Mouse (Mus musculus) Patski (cell line): ENCODE measurements around the gene Spata5. TPM values are rescaled to one million over a fixed set of nuclear protein-coding genes. Genes with fewer than 3 reads are reported as not detected.

Source experiments
- ATAC-seq: fragments of 100-300 bp; one replicate; pipeline ENCODE4 v1.8.0; 2021
- CTCF ChIA-PET: fragments of 350-600 bp; sonication (Branson Sonifier 250); formaldehyde crosslinking; loops from one replicate; lab custom pipeline; 2022; ENCODE audit warnings: inconsistent platforms; lab: Charles Lee
- POLR2A ChIA-PET: fragments of 350-600 bp; sonication (Branson Sonifier 250); formaldehyde crosslinking; loops from one replicate; lab custom pipeline; 2022; ENCODE audit warnings: antibody characterized with exemption, inconsistent platforms; lab: Charles Lee
- DNase-seq: peaks from one replicate; pipeline ENCODE4 v3.0.0-alpha.2; 2011; ENCODE audit warnings: low read depth, low spot score
- H3K27me3 ChIP-seq: fragments of 371-371 bp; one replicate; pipeline ENCODE4 v1.5.1; 2021
- CTCF ChIP-seq: fragments of 100-300 bp; IDR thresholded peaks from one replicate; pipeline ENCODE4 v1.5.1; 2021
- in situ Hi-C: fragments of 300-500 bp; cut with MboI; formaldehyde crosslinking; loops from 3 replicates; pipeline ENCODE4 v1.11.1; 2018; ENCODE audit warnings: low pct_unique_long_range_greater_than_20kb, mixed read lengths
- polyA plus RNA-seq: library from polyadenylated mRNA; unstranded; gene quantifications from one replicate; pipeline ENCODE4 v1.2.3, GENCODE M21; 2021

The Spata5 gene
- polyA plus RNA-seq, 1 experiment from 2014 or later: 43.3 TPM

DNA sequence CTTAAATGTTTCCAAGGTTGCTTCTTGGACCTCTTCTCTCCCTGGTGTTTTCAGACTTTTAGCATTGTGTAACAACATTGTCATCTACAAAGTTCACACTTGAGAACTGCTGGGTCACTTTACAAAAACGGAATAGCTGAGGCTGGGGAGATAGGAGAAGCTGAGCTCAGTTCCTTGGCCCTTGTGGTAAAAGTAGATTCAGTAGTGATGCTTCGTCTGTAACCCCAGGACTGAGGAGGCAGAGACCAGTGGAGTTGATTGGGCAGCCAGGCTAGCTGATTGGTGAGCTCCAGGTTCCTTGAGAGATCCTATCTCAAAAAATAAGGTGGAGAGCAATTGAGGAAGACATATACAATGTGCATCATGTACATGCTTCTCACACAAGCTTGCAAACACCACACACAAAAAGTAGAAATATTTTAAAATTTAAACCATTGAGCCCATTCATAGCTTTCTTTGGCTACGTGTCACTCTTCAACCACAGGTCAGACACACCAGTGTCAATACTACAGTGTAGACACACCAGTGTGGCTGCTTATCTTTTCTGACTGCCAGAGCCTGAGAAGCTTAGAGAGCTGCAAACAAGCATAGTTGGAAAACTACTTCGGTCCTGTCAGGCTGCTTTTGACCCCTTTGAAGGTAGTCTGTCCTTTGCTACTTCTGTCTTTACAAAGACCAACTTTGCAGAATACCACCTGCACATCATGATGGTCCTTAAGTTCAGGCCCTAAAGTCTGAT, 138.2 kb downstream of the Spata5 start:
- TF ChIP-seq CTCF: no peak
- no peaks in the 10 kb centered on the region for H3K27me3 ChIP-seq
- in situ Hi-C loops: no loop called here
- ChIA-PET CTCF (interaction anchor here (0.9 to 11.1 kb wide), 7 partner anchors 9 to 63 kb away, joined by 3 to 82 read pairs (median 3); no protein-coding TSS in a partner anchor), POLR2A (no interaction called here)
- ATAC-seq (no peak), DNase-seq (no peak)

DNA sequence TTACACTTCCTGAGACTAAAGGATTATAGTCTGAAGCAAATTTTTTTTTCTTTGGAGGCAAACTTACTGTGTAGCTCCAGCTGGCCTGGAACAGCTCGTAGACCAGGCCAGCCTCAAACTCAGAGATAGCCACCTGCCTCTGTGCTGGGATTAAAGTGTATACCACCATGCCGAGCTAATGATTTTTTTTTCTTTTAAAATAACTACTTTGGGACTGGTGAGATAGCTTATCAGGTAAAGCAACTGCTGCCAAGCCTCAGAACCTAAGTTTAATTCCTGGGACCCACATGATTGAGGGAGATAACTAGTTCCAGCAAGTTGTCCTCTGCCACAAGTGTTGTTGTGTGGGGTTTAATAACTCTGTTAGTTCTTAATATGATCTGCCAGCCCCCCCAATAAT, 139.6 kb downstream of the Spata5 start:
- POLR2A ChIA-PET: interaction anchor here (0.8 to 1.1 kb wide), 2 partner anchors 11 to 18 kb away, joined by 3 read pairs; no protein-coding TSS in a partner anchor
- no peak for TF ChIP-seq CTCF

DNA sequence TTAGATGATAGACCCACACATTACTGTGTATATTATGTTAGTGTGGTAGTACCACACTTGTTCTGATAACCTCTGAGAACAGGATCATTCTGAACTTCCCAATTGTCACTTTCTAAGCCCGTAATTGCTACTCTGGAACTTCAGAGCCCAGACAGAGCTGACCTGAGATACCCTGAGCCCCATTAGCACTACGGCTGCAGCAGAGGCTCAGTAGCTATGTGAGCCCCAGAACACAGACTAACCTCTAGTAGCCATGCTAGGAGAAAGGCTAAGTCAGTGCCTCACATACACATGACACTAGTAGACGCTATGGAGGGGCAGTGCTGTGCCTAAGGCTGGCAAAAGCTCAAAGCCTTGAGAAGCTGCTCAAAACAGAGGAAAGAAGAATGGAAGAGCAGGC, 141.8 kb downstream of the Spata5 start:
- ATAC-seq: no peak
- POLR2A ChIA-PET: interaction anchor here (1.1 kb wide), 1 partner anchor 11 kb away, joined by 4 read pairs; no protein-coding TSS in a partner anchor

More for the DNA sequence above, 139.6 kb downstream of the Spata5 start:
- H3K27me3 ChIP-seq: no peaks in the 10 kb centered on the region
- DNase-seq (no peak), ATAC-seq (no peak)
- in situ Hi-C loops: no loop called here
- CTCF ChIA-PET: interaction anchor here (1.0 to 11.1 kb wide), 4 partner anchors 11 to 69 kb away, joined by 3 to 82 read pairs (median 3); no protein-coding TSS in a partner anchor

DNA sequence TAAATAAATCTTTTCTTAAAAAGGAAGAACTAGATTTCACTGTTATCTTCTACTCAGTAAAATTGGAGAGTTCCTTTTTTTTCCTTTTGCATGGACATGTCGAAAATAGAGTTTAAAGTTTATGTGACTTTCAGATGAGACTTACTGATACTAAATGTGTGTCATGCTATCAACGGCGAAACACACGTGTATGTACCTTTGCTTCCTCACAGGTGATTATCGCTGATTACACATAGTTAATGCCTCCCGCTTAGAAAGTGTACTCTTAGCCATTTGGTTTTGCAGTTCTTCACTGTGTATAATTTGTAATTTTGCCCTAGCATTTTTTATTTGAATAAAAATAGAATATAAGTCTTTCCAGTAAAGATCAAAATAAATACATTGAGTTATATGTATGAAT, 146.4 kb downstream of the Spata5 start:
- ChIA-PET CTCF (interaction anchor here (8.7 kb wide), 1 partner anchor 10 kb away, joined by 82 read pairs; no protein-coding TSS in a partner anchor), POLR2A (no interaction called here)
- no peaks in the 10 kb centered on the region for H3K27me3 ChIP-seq
- DNase-seq (no peak), ATAC-seq (no peak)
- in situ Hi-C loops: no loop called here
- TF ChIP-seq CTCF: no peak

More for the DNA sequence above, 141.8 kb downstream of the Spata5 start:
- CTCF ChIA-PET: interaction anchor here (1.5 to 11.1 kb wide), 2 partner anchors 9 to 12 kb away, joined by 3 to 82 read pairs; no protein-coding TSS in a partner anchor
- TF ChIP-seq CTCF: no peak
- no peaks in the 10 kb centered on the region for H3K27me3 ChIP-seq
- DNase-seq: no peak
- in situ Hi-C loops: no loop called here

DNA sequence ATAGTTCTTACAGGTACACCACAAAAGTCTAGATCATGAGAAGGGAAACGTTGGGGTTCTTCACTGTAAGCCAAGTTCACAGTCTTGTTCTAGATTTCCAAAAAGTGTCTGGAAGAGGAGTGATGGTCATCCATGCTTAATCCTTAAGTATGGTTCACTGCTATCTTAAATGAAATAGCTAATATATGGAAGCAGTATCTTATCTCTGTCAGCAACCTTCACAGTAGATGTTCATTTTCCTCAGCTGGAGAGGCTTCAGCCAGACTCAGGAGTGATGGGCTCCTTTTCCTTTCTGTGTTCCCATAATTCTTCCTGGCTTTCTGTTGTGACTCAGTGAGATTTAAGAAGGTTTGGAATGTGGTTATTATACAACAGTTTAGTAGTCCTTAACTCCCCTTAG, 147.8 kb downstream of the Spata5 start:
- ATAC-seq: no peak
- POLR2A ChIA-PET: no interaction called here
- TF ChIP-seq CTCF: no peak
- in situ Hi-C loops: no loop called here
- H3K27me3 ChIP-seq: no peaks in the 10 kb centered on the region
- no peak for DNase-seq
- CTCF ChIA-PET: interaction anchor here (1.5 to 8.7 kb wide), 2 partner anchors 12 to 20 kb away, joined by 3 to 82 read pairs; no protein-coding TSS in a partner anchor

DNA sequence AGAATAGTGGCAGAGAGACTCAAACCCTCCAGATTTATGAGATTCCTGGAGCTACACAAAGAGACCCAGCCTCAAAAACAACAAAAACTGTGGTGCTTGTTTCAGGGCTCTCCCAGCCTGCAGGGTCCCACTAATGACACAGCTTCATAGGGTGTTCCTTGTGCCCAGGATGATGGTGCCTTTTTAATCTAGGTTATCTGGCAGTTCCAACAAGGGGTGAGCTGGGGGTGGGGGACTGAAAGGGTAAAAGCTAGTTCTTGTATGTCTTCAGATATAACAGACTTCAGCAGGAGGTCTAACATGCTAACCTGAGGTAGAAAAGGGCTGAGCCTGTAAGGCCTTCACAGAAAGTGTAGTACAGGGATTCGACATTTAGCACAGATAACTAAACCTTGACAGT, 149.1 kb downstream of the Spata5 start:
- ChIA-PET CTCF (interaction anchor here (1.5 to 8.7 kb wide), 2 partner anchors 13 to 21 kb away, joined by 3 to 82 read pairs; no protein-coding TSS in a partner anchor), POLR2A (no interaction called here)
- H3K27me3 ChIP-seq: no peaks in the 10 kb centered on the region
- no peak for TF ChIP-seq CTCF
- DNase-seq (no peak), ATAC-seq (no peak)
- in situ Hi-C loops: no loop called here

DNA sequence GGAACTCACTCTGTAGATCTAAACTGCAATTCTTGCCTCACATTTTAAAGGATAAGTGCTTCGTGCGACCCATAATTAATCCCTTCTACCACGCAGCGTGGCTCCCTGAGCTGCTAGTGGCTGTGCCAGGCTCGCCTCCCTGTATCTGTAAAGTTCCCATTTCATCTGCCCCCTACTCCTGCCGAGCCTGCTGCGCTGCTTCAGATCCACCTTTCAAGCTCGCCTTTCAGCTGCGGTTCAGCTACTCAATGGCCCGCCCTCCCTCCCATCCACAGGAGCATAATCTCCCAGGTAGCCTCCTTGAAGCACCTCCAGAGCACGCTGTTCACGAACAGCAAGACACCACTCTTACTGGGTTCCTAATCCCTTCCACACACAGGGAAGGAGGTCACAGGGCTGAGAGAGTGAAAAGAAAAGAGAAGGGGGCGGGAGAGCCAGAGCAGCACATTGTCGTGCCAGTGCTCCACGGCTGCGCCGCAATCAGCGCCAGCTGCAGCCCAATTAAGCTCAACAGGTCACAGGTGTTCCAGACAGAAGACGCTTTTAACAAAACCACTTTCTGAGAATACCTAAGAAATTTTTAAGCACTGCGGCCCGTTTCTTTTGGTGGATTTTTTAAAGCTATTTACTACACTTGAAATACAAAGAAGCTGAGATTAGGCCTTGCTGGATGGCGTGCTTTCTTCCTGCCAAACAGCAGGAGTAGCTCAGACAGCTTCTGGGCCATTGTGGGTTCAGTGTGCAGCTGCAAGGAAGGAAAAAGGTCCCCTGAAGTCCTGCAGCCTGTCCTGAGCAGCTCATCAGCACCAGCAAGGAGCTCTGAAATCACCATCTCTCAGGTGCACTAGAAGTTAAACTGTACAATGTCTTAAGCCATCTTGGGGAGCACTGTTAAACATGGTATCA, 150.2 kb downstream of the Spata5 start:
- no peak for DNase-seq
- no peaks in the 10 kb centered on the region for H3K27me3 ChIP-seq
- TF ChIP-seq CTCF: no peak
- ATAC-seq: no peak
- in situ Hi-C loops: no loop called here
- ChIA-PET POLR2A (interaction anchor here (1.1 kb wide), 1 partner anchor 10 kb away, joined by 3 read pairs; no protein-coding TSS in a partner anchor), CTCF (interaction anchor here (0.7 to 8.7 kb wide), 7 partner anchors 14 to 89 kb away, joined by 3 to 82 read pairs (median 4); no protein-coding TSS in a partner anchor)

DNA sequence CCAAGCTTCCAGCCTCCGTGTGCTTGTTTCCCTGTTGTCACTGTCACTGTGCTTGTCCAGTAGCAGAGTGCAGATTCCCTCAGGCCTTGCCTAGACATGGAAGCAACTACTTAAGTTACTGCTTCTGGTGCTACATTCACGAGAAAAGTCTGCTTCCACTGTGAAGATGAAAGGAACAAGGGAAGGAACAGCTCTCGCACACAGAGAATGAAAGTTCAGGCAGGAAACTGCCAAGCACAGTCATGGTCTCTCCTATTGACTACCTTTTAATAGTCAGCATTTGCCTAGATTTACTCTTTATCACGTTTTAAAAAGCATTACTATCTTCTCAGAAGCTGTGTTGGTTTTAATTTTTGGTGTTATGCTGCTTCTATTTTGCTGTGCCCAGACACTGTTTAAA, 151.9 kb downstream of the Spata5 start:
- H3K27me3 ChIP-seq: no peaks in the 10 kb centered on the region
- DNase-seq: no peak
- ATAC-seq: no peak
- POLR2A ChIA-PET: interaction anchor here (1.4 kb wide), 1 partner anchor 11 kb away, joined by 4 read pairs; no protein-coding TSS in a partner anchor
- in situ Hi-C loops: no loop called here
- TF ChIP-seq CTCF: no peak
- CTCF ChIA-PET: interaction anchor here (0.9 to 8.7 kb wide), 5 partner anchors 10 to 57 kb away, joined by 3 to 82 read pairs (median 3); no protein-coding TSS in a partner anchor

DNA sequence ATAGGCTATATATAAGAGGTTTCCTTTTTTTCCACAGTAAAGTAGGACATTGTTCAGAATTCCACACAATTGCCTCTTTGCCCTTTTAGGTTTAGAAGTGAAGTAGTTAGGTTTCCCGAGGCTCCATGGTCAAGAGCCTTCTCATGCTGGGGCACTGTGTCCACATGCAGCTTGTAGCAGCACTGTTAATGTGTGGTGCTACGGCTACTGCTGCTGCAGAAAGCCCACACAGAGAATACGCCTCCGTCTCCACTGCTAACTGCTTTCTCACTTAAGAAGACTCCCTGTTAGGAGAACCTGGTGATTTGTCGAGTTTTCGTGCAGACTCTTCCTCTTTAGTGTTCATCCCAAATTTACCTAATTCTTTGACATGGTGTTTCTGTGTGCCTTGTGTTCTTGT, 152.4 kb downstream of the Spata5 start:
- CTCF ChIA-PET: interaction anchor here (0.9 to 8.7 kb wide), 4 partner anchors 9 to 16 kb away, joined by 3 to 82 read pairs (median 4); no protein-coding TSS in a partner anchor
- POLR2A ChIA-PET: interaction anchor here (1.4 kb wide), 1 partner anchor 11 kb away, joined by 4 read pairs; no protein-coding TSS in a partner anchor
- H3K27me3 ChIP-seq: no peaks in the 10 kb centered on the region
- TF ChIP-seq CTCF: no peak
- ATAC-seq: no peak
- no peak for DNase-seq
- in situ Hi-C loops: no loop called here

DNA sequence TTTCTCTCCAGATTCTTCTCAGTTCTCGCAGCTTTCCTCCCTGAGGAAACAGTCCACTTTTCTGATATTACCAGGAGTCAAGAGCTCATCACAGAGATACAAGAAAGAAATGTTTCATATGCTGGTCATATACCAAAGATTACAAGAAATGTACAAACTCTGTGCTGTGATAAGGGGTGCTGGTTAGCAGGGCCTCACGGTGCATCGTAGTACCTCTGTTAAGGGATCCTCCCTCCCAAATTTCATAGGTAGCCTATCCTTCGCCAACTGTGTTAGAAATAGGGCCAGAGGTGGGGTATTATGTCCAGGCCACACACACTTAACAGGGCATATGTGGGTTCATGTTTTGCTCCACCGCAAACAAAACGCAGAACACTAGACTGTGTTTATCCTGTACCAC, 157.1 kb downstream of the Spata5 start:
- ChIA-PET CTCF (interaction anchor here (1.0 to 1.9 kb wide), 3 partner anchors 7 to 25 kb away, joined by 3 to 5 read pairs (median 3); no protein-coding TSS in a partner anchor), POLR2A (interaction anchor here (0.6 kb wide), 1 partner anchor 46 kb away, joined by 3 read pairs; no protein-coding TSS in a partner anchor)
- no peak for ATAC-seq
- DNase-seq: no peak
- in situ Hi-C loops: no loop called here
- H3K27me3 ChIP-seq: no peaks in the 10 kb centered on the region
- no peak for TF ChIP-seq CTCF
